Comparison of ENCODE assay signal across 8 mouse cellular contexts in the genomic region with DNA sequence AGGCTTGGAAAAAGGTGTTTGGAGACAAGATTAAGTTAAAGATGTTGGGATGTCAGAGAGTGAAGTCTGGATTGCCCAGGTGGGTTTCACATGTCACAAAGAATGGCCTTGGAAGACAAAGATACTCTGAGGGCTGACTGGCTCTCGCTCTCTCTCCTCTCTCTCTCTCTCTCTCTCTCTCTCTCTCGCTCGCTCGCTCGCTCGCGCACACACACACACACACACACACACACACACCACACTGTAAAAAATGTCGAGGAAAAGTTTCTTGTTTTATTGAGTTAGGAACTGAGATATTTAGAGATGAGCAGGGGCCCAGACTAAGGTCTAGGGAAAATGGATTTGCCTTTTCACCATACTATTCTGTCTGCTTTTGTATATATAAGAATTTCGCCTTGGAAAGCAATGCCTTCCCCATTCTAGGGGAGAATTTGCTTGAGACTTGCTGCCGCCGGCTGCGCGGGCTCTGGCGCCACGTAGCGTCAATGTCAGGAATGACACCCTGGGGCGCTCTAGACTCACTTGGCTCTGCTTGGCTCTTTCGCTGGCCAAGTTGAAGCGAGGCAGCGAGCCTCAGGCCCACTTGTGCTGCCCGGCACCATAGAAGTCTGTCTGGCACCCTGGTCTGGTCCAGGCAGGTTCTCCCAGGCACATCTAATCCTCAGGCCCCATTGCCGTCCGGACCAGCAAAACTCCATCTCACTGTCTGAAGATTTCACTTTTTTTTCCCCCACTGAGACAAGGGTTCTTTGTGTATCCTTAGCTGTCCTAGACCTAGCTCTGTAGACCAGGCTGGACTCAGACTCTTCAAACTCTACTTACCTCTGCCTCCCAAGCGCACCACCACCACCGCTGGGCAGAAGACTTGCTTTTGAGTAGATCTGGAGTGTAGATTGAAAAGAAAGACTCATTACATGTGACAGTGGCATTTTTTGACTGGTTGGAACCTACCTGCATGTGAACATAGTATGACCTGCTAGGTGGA. TPM values are rescaled to one million over a fixed set of nuclear protein-coding genes. Genes with fewer than 3 reads are reported as not detected.
DNase-seq lines count a peak whose midpoint lies in the region; ATAC-seq and TF ChIP-seq lines count a peak whose summit lies in the region.

No protein-coding gene starts in this region.

- TF ChIP-seq CTCF in hindbrain, postnatal 0 days (IDR thresholded peaks at IDR 0.05; ENCODE audit: low read depth) = peak; percentile 98
- peak; percentile 100 for TF ChIP-seq CTCF in left cerebral cortex, adult 2 months (IDR thresholded peaks at IDR 0.05)

- peak; percentile 87 for ATAC-seq in hindbrain, postnatal 0 days

- peak; percentile 54 for DNase-seq in T-cell, adult 2 months (ENCODE audit: low spot score)
- DNase-seq in cerebellum, postnatal 25 days = peak; percentile 94 to 96
- peak; percentile 91 for DNase-seq in frontal cortex, postnatal 36 days (ENCODE audit: low spot score in 2 of 2)
- peak; percentile 92 for DNase-seq in hindbrain, postnatal 0 days (ENCODE audit: low spot score)
- DNase-seq in left cerebral cortex, adult 2 months (ENCODE audit: extremely low spot score in 1 of 2, low spot score in 2 of 2) = peak; percentile 88 to 94
- DNase-seq in right cerebral cortex, postnatal 10 days (ENCODE audit: low spot score in 2 of 2) = peak; percentile 86 to 91
- peak; percentile 73 to 85 for DNase-seq in urinary bladder, postnatal 36 days (ENCODE audit: low spot score in 2 of 2)

- intact Hi-C loops in left cerebral cortex, adult 2 months (cut with DNase I) = loop anchor here (2.0 to 10.0 kb wide), 5 partner anchors 47 to 167 kb away; no protein-coding TSS in a partner anchor

- 20% methylated on average over 25 of the region's 25 CpGs for WGBS in hindbrain, postnatal 0 days

- no peaks in the 10 kb centered on the region for H3K4me1 ChIP-seq in hindbrain, postnatal 0 days (ENCODE audit: insufficient read depth, low read length)
- peaks cover 25% of the 10 kb centered on the region for H3K4me1 ChIP-seq in megakaryocyte, embryonic 14.5 days

- H3K27ac ChIP-seq in hindbrain, postnatal 0 days = no peak overlapping the region
- H3K27ac ChIP-seq in left cerebral cortex, adult 2 months = no peak overlapping the region

- H3K9me3 ChIP-seq in hindbrain, postnatal 0 days (ENCODE audit: low read length) = no peaks in the 10 kb centered on the region
- H3K9me3 ChIP-seq in megakaryocyte, embryonic 14.5 days = peaks cover 10% of the 10 kb centered on the region; the same call in 1 of the 2 replicates

- no peaks in the 10 kb centered on the region for H3K27me3 ChIP-seq in hindbrain, postnatal 0 days (ENCODE audit: insufficient read depth, low read length)
- peaks cover 57% of the 10 kb centered on the region for H3K27me3 ChIP-seq in megakaryocyte, embryonic 14.5 days (replicated peaks)

- no peak overlapping the region for H3K4me2 ChIP-seq in hindbrain, postnatal 0 days (ENCODE audit: low read depth, low read length)

- no peak overlapping the region for H3K4me3 ChIP-seq in hindbrain, postnatal 0 days (ENCODE audit: low read length)
- no peak overlapping the region for H3K4me3 ChIP-seq in left cerebral cortex, adult 2 months
- H3K4me3 ChIP-seq in megakaryocyte, embryonic 14.5 days (replicated peaks) = peak overlapping the region; percentile 57

- H3K9ac ChIP-seq in hindbrain, postnatal 0 days (replicated peaks; ENCODE audit: low read length) = no peak overlapping the region

- H3K36me3 ChIP-seq in hindbrain, postnatal 0 days (ENCODE audit: insufficient read depth, low read length) = no peaks in the 10 kb centered on the region
- H3K36me3 ChIP-seq in megakaryocyte, embryonic 14.5 days (replicated peaks; ENCODE audit: low read length) = no peaks in the 10 kb centered on the region

RNA-seq across cellular contexts. Expression of gene Smarcd3, which starts 27.8 kb away (rescaled TPM):
- 246 and 262 TPM in 2 replicates for total RNA-seq in hindbrain, postnatal 0 days (2014; rRNA removed)
- polyA plus RNA-seq in hindbrain, postnatal 0 days (2015; fragmentation: Nextera tagmentation; extraction: Ambion mirVana) = 114 and 128 TPM in 2 replicates
- total RNA-seq in left cerebral cortex, adult 2 months (2021) = 10 to 100 TPM; 90.4 to 97.4 TPM
- 0.76 TPM in 1 of 2 replicates, not detected in the other for polyA plus RNA-seq in megakaryocyte, embryonic 14.5 days (2012; ENCODE audit: insufficient read depth, low replicate concordance)

RNA-seq across cellular contexts. Expression of gene Nub1, which starts 33.3 kb away (rescaled TPM):
- 33.8 and 37.1 TPM in 2 replicates for total RNA-seq in hindbrain, postnatal 0 days (2014; rRNA removed)
- polyA plus RNA-seq in hindbrain, postnatal 0 days (2015; fragmentation: Nextera tagmentation; extraction: Ambion mirVana) = 40.5 and 42.5 TPM in 2 replicates
- 10 to 100 TPM; 74.2 to 77.3 TPM for total RNA-seq in left cerebral cortex, adult 2 months (2021)
- 37.7 and 58.3 TPM in 2 replicates for polyA plus RNA-seq in megakaryocyte, embryonic 14.5 days (2012; ENCODE audit: insufficient read depth, low replicate concordance)
